ENCODE assay signal across 8 mouse cellular contexts in the genomic region with DNA sequence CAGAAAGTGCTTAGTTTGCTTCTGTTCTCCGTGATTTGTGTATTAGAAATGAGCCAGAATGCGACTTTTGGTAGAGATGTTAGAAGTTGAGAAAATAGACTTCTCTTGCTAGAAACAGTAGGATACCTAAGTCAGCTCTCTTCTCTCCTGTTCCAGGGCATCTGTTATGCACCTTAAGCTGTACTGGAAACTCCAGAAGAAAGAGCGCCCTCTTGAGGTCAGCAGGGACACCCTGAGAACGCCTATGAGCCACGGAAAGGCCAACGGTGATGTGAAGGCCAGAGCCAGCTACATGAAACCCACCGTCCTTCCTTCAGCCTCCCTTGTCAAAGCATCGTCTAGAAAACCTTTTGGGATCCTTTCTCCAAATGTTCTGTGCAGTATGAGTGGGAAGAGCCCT. TPM values are rescaled to one million over a fixed set of nuclear protein-coding genes. Genes with fewer than 3 reads are reported as not detected.
DNase-seq lines count a peak whose midpoint lies in the region; ATAC-seq and TF ChIP-seq lines count a peak whose summit lies in the region.

No protein-coding gene starts in this region.

- no peak overlapping the region for H3K9ac ChIP-seq in midbrain, embryonic 14.5 days (replicated peaks; ENCODE audit: low read length)
- H3K9ac ChIP-seq in midbrain, embryonic 15.5 days = no peak overlapping the region
- H3K9ac ChIP-seq in heart, embryonic 13.5 days = no peak overlapping the region
- no peak overlapping the region for H3K9ac ChIP-seq in midbrain, postnatal 0 days (replicated peaks; ENCODE audit: low read length, poor library complexity, severe bottlenecking)

- no peaks in the 10 kb centered on the region for H3K4me1 ChIP-seq in midbrain, embryonic 14.5 days (ENCODE audit: control insufficient read depth, insufficient read depth, low read length)
- no peaks in the 10 kb centered on the region for H3K4me1 ChIP-seq in midbrain, embryonic 15.5 days
- peaks cover 33% of the 10 kb centered on the region for H3K4me1 ChIP-seq in heart, embryonic 13.5 days
- H3K4me1 ChIP-seq in midbrain, postnatal 0 days (ENCODE audit: insufficient read depth, low read length) = no peaks in the 10 kb centered on the region

- no peak overlapping the region for H3K4me2 ChIP-seq in midbrain, embryonic 14.5 days (ENCODE audit: low read length)
- H3K4me2 ChIP-seq in midbrain, embryonic 15.5 days = no peak overlapping the region
- H3K4me2 ChIP-seq in heart, embryonic 13.5 days = 0 out of 2 replicates have a peak overlapping the region, but pooled peaks have one; percentile 5
- no peak overlapping the region for H3K4me2 ChIP-seq in midbrain, postnatal 0 days (ENCODE audit: low read depth, low read length, poor library complexity, severe bottlenecking)

- no peaks in the 10 kb centered on the region for H3K9me3 ChIP-seq in midbrain, embryonic 14.5 days (ENCODE audit: control insufficient read depth, low read length)
- H3K9me3 ChIP-seq in midbrain, embryonic 15.5 days = no peaks in the 10 kb centered on the region
- H3K9me3 ChIP-seq in heart, embryonic 13.5 days = no peaks in the 10 kb centered on the region
- no peaks in the 10 kb centered on the region for H3K9me3 ChIP-seq in midbrain, postnatal 0 days (ENCODE audit: low read length)

- 40% methylated on average over 8 of the region's 8 CpGs for WGBS in midbrain, embryonic 14.5 days
- 44% methylated on average over 8 of the region's 8 CpGs for WGBS in midbrain, embryonic 15.5 days
- 38% methylated on average over 8 of the region's 8 CpGs for WGBS in heart, embryonic 13.5 days
- WGBS in midbrain, postnatal 0 days = 39% methylated on average over 8 of the region's 8 CpGs

- ATAC-seq in midbrain, embryonic 14.5 days (ENCODE audit: low FRiP score, low TSS enrichment) = no peak
- no peak for ATAC-seq in midbrain, embryonic 15.5 days (replicated peaks)
- ATAC-seq in heart, embryonic 13.5 days (ENCODE audit: extremely low read depth, insufficient number of reproducible peaks, low FRiP score, low TSS enrichment) = no peak
- ATAC-seq in midbrain, postnatal 0 days (ENCODE audit: low FRiP score) = no peak

- H3K4me3 ChIP-seq in midbrain, embryonic 14.5 days (replicated peaks; ENCODE audit: low read depth, low read length) = no peak overlapping the region
- no peak overlapping the region for H3K4me3 ChIP-seq in midbrain, embryonic 15.5 days
- no peak overlapping the region for H3K4me3 ChIP-seq in heart, embryonic 13.5 days
- no peak overlapping the region for H3K4me3 ChIP-seq in midbrain, postnatal 0 days (ENCODE audit: low read depth, low read length)

- DNase-seq in midbrain, embryonic 14.5 days = peak; percentile 83
- DNase-seq in ZHBTc4 (ENCODE audit: low read depth, low spot score) = peak; percentile 87
- DNase-seq in cerebellum, postnatal 25 days = peak; percentile 48 to 73
- DNase-seq in left cerebral cortex, adult 18-20 months (ENCODE audit: low spot score in 2 of 2) = peak; percentile 66 to 79
- DNase-seq in midbrain, postnatal 0 days (ENCODE audit: low spot score) = peak; percentile 74
- DNase-seq in thymus, postnatal 36 days = peak; percentile 33

- H3K27me3 ChIP-seq in midbrain, embryonic 14.5 days (ENCODE audit: control insufficient read depth, insufficient read depth, low read length) = no peaks in the 10 kb centered on the region
- no peaks in the 10 kb centered on the region for H3K27me3 ChIP-seq in midbrain, embryonic 15.5 days (replicated peaks)
- H3K27me3 ChIP-seq in heart, embryonic 13.5 days (replicated peaks) = no peaks in the 10 kb centered on the region
- no peaks in the 10 kb centered on the region for H3K27me3 ChIP-seq in midbrain, postnatal 0 days (ENCODE audit: insufficient read depth, low read length)

- H3K27ac ChIP-seq in midbrain, embryonic 14.5 days (replicated peaks; ENCODE audit: low read depth, low read length) = no peak overlapping the region
- no peak overlapping the region for H3K27ac ChIP-seq in midbrain, embryonic 15.5 days
- 0 out of 2 replicates have a peak overlapping the region, but pooled peaks have one; percentile 5 for H3K27ac ChIP-seq in heart, embryonic 13.5 days (replicated peaks)
- H3K27ac ChIP-seq in midbrain, postnatal 0 days (ENCODE audit: low read depth, low read length) = no peak overlapping the region

- peaks cover 14% of the 10 kb centered on the region; the same call in 1 of the 2 replicates for H3K36me3 ChIP-seq in midbrain, embryonic 14.5 days (ENCODE audit: control insufficient read depth, insufficient read depth, low read length)
- H3K36me3 ChIP-seq in midbrain, embryonic 15.5 days (replicated peaks) = peaks cover 6% of the 10 kb centered on the region; the same call in 1 of the 2 replicates
- H3K36me3 ChIP-seq in heart, embryonic 13.5 days = peaks cover 35% of the 10 kb centered on the region
- H3K36me3 ChIP-seq in midbrain, postnatal 0 days (ENCODE audit: insufficient read depth, low read length) = 0 out of 2 replicates have a peak, but pooled peaks cover 4% of the 10 kb centered on the region

- TF ChIP-seq CTCF in midbrain, postnatal 0 days (IDR thresholded peaks at IDR 0.05) = peak; percentile 71

RNA-seq across cellular contexts. Expression of gene Atg14, which starts 41.4 kb away (rescaled TPM):
- polyA plus RNA-seq in midbrain, embryonic 14.5 days (2014; fragmentation: Nextera tagmentation; extraction: Ambion mirVana) = 16.6 and 19.8 TPM in 2 replicates
- 17.9 and 21.7 TPM in 2 replicates for polyA plus RNA-seq in midbrain, embryonic 15.5 days (2015; fragmentation: Nextera tagmentation; extraction: Ambion mirVana)
- 9.1 and 11.0 TPM in 2 replicates for polyA plus RNA-seq in heart, embryonic 13.5 days (2015; fragmentation: Nextera tagmentation; extraction: Ambion mirVana)
- total RNA-seq in left cerebral cortex, adult 18-20 months (2021) = 10 to 100 TPM; 19.7 to 20.7 TPM
- total RNA-seq in midbrain, postnatal 0 days (2014; rRNA removed) = 5.3 and 5.8 TPM in 2 replicates
- 21.4 and 23.9 TPM in 2 replicates for polyA plus RNA-seq in midbrain, postnatal 0 days (2015; fragmentation: Nextera tagmentation; extraction: Ambion mirVana)

Comparison
In these comparisons a context has a peak if more than half of its experiments do, and no peak if none do; other contexts are left out.
1. DNase-seq: peak in every context shown above with its lines; median percentile 87 in ZHBTc4; 83 in midbrain, embryonic 14.5 days; 74 in midbrain, postnatal 0 days; 72 in left cerebral cortex, adult 18-20 months; 60 in cerebellum, postnatal 25 days; 33 in thymus, postnatal 36 days.